Mouse (Mus musculus) cortical plate, adult 2 months (tissue): ENCODE measurements at regions not wholly inside any gene's neighbourhood (a gene's known extent, or its start where the extent isn't known, plus 50 kb on each side); places are given as distances from the start of the nearest gene placed in this dataset.

Experiments
- CTCF ChIP-seq: fragments of 200-500 bp; IDR thresholded peaks from 2 replicates; pipeline ENCODE4 v1.5.1; 2011; ENCODE audit warnings: mild to moderate bottlenecking, control low read depth, low read length; ENCODE audit not compliant: insufficient read depth; ENCODE audit errors: extremely low read depth
- POLR2A ChIP-seq: fragments of 200-500 bp; IDR thresholded peaks from 2 replicates; pipeline ENCODE4 v1.6.1; 2011; ENCODE audit warnings: mild to moderate bottlenecking, low read length, control low read depth; ENCODE audit not compliant: insufficient read depth; ENCODE audit errors: extremely low read depth

DNA sequence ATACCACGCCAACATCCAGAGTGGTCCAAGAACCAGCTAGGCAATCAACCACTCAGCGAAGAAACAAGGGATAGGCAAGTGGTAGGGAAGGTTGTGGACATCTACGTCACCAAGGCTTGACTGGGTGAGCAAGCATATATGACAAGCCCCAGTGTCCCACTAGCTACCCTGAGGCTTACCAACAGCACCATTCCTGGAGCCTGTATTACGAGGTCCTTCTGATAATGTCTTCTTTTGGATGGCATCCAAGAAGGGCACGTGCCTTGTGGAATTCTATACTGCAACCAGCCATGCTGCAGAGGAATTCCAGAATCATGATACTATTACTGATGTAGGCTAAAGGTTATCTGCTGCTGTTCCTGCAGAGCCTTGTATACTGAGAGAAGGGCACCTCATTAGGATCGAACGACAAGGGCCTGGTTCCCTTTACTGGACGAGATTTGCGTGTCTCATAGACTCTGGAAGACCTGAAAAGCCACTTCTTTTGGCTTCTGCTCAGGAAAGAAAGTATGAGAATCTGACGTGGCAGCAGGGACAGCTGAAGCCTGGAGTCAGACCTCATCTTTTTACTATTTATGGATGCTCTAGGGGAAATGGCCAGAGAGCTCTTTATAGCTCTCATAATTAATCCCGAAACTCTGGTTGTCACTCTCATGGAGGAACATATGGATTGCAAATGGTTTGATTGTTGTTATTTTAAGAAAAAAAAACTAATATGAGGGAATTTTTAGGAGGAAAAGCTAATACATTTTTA lies 101.5 kb upstream of the Rmdn2 start:
- TF ChIP-seq CTCF (no peak), POLR2A (no peak)
